Mouse (Mus musculus) stomach, postnatal 0 days (tissue): Measurements from ENCODE around the gene Kptn. TPM values are rescaled to one million over a fixed set of nuclear protein-coding genes. Genes with fewer than 3 reads are reported as not detected.

Source experiments
- ATAC-seq: fragments of 200-750 bp; cut with Nextera tagmentation; 2 replicates; pipeline ENCODE4 v1.8.0; 2017; ENCODE audit not compliant: low FRiP score, low TSS enrichment
- DNase-seq: peaks from one replicate; pipeline ENCODE4 v3.0.0-alpha.2; 2016; ENCODE audit warnings: low spot score
- H3K27ac ChIP-seq: fragments of 300-500 bp; sonication (generic); replicated peaks from 2 replicates; pipeline ENCODE4 v1.5.1; 2014; ENCODE audit warnings: mild to moderate bottlenecking, control low read depth
- H3K27me3 ChIP-seq: fragments of 300-500 bp; sonication (generic); 2 replicates; pipeline ENCODE4 v1.6.1; 2014; ENCODE audit warnings: low read length; ENCODE audit not compliant: control insufficient read depth, insufficient read depth
- H3K36me3 ChIP-seq: fragments of 300-500 bp; sonication (generic); 2 replicates; pipeline ENCODE4 v1.6.1; 2014; ENCODE audit warnings: low read length, mixed read lengths; ENCODE audit not compliant: control insufficient read depth, insufficient read depth
- H3K4me1 ChIP-seq: fragments of 300-500 bp; sonication (generic); replicated peaks from 2 replicates; pipeline ENCODE4 v1.6.1; 2014; ENCODE audit warnings: antibody characterized with exemption; ENCODE audit not compliant: control insufficient read depth, insufficient read depth
- H3K4me2 ChIP-seq: fragments of 300-500 bp; sonication (generic); replicated peaks from 2 replicates; pipeline ENCODE4 v1.6.1; 2014; ENCODE audit warnings: low read depth, mild to moderate bottlenecking, control low read depth, moderate library complexity
- H3K4me3 ChIP-seq: fragments of 300-500 bp; sonication (generic); 2 replicates; pipeline ENCODE4 v1.5.1; 2014; ENCODE audit warnings: low read depth, low read length, control low read depth
- H3K9ac ChIP-seq: fragments of 300-500 bp; sonication (generic); 2 replicates; pipeline ENCODE4 v1.6.1; 2014; ENCODE audit warnings: mild to moderate bottlenecking, low read length, control low read depth, mixed read lengths
- H3K9me3 ChIP-seq: fragments of 300-500 bp; sonication (generic); 2 replicates; pipeline ENCODE4 v1.6.1; 2016; ENCODE audit warnings: low read length; ENCODE audit not compliant: control insufficient read depth
- CTCF ChIP-seq: IDR thresholded peaks from 2 replicates; pipeline ENCODE4 v1.5.1; 2016; ENCODE audit warnings: antibody characterized with exemption, low read depth, mild to moderate bottlenecking, moderate library complexity
- EP300 ChIP-seq: optimal IDR thresholded peaks from 2 replicates; pipeline ENCODE3; 2016; ENCODE audit warnings: antibody characterized with exemption
- WGBS: fragments of 180-500 bp; shearing (Covaris S2); extraction: QIAGEN DNeasy Blood & Tissue Kit; methylation state at CpG from one replicate; pipeline ENCODE4 v1.1.7; 2014; 5-methylcytosine and 5-hydroxymethylcytosine counted together
- polyA plus RNA-seq: library from polyadenylated mRNA; unstranded; fragments of >200 nt; fragmentation: Nextera tagmentation; extraction: Ambion mirVana; gene quantifications from 2 replicates; pipeline ENCODE4 v1.2.1, GENCODE M21; 2015

Kptn gene
- polyA plus RNA-seq, 1 experiment from 2014 or later, result 11.8 TPM

DNA sequence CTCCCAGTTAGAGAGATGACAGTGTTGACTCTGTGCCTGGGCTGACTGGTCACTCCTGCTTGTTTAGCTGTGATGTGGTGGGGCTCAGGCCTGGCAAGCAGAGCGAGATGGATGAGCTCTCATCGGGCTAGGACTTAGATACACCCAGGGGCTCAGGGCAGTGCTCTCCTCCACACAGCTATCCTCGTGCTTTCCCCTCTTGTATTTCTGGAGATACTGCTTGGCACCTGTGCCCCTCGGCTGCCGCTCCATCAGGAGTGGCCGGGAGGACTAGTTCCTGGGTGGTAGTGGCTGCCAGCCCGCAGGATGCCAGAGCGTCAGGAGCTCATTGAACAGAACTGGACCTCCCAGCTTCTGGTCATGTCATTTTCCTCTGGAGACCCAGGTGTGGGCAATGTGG lies 9.5 kb upstream of the Kptn start:
- H3K27me3 ChIP-seq, result no peaks in the 10 kb centered on the region
- 94% methylated on average over 8 of the region's 8 CpGs for WGBS
- DNase-seq (no peak), ATAC-seq (no peak)
- no peaks in the 10 kb centered on the region for H3K9me3 ChIP-seq
- H3K27ac ChIP-seq, result no peak overlapping the region
- H3K4me3 ChIP-seq, result no peak overlapping the region
- H3K36me3 ChIP-seq, result peaks cover 55% of the 10 kb centered on the region
- no peaks in the 10 kb centered on the region for H3K4me1 ChIP-seq
- no peak for TF ChIP-seq CTCF
- TF ChIP-seq EP300, result no peak
- H3K9ac ChIP-seq, result peak overlapping the region; percentile 8; the same call in 1 of the 2 replicates
- H3K4me2 ChIP-seq, result no peak overlapping the region

- Histone ChIP-seq H3K4me2 (no peak overlapping the region), H3K27me3 (no peaks in the 10 kb centered on the region), H3K4me1 (no peaks in the 10 kb centered on the region), H3K4me3 (no peak overlapping the region), H3K27ac (no peak overlapping the region), H3K9ac (no peak overlapping the region), H3K9me3 (no peaks in the 10 kb centered on the region), H3K36me3 (peaks cover 59% of the 10 kb centered on the region)
- ATAC-seq, result no peak
- no peak for DNase-seq
- 88% methylated on average over 7 of the region's 7 CpGs for WGBS
- TF ChIP-seq CTCF (no peak), EP300 (no peak)
Observed at GRCm38 (mm10) chr7:16111284-16112090, 8.2 kb upstream of the Kptn start.

- no peak for TF ChIP-seq EP300
- TF ChIP-seq CTCF, result no peak
- H3K9me3 ChIP-seq, result no peaks in the 10 kb centered on the region
- H3K4me2 ChIP-seq, result no peak overlapping the region
- no peak overlapping the region for H3K9ac ChIP-seq
- WGBS, result 94% methylated on average over 7 of the region's 7 CpGs
- no peak for DNase-seq
- H3K27ac ChIP-seq, result no peak overlapping the region
- H3K4me1 ChIP-seq, result no peaks in the 10 kb centered on the region
- no peak overlapping the region for H3K4me3 ChIP-seq
- H3K27me3 ChIP-seq, result no peaks in the 10 kb centered on the region
- no peak for ATAC-seq
- peaks cover 36% of the 10 kb centered on the region for H3K36me3 ChIP-seq
Observed at GRCm38 (mm10) chr7:16116418-16116817, 3.3 kb upstream of the Kptn start.

GRCm38 (mm10) chr7:16117100-16117499 lies 2.6 kb upstream of the Kptn start:
- H3K27ac ChIP-seq, result no peak overlapping the region
- no peaks in the 10 kb centered on the region for H3K9me3 ChIP-seq
- H3K4me1 ChIP-seq, result no peaks in the 10 kb centered on the region
- H3K27me3 ChIP-seq, result no peaks in the 10 kb centered on the region
- ATAC-seq (no peak), DNase-seq (no peak)
- WGBS, result 88% methylated on average over 3 of the region's 3 CpGs
- H3K4me3 ChIP-seq, result no peak overlapping the region
- H3K9ac ChIP-seq, result no peak overlapping the region
- peaks cover 34% of the 10 kb centered on the region for H3K36me3 ChIP-seq
- TF ChIP-seq CTCF (no peak), EP300 (no peak)
- no peak overlapping the region for H3K4me2 ChIP-seq

DNA sequence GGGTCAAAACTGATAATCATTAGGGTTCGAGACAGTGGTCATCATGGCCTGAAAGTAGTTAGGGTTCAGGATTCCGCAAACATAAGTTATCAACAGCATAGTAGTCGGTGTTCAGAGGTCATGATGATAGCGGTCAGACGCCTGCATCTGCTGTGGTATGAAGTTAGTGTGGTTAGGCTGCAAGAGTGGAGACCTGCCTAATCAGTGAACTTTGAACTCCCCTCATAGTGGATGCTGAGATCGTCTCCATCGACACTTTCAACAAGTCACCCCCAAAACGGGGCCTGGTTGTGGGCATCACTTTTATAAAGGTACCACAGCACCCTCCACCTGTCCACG lies 536 bp downstream of the Kptn start:
- 31% methylated on average over 9 of the region's 9 CpGs for WGBS
- Histone ChIP-seq H3K27ac (no peak overlapping the region), H3K4me1 (no peaks in the 10 kb centered on the region), H3K27me3 (no peaks in the 10 kb centered on the region), H3K9me3 (no peaks in the 10 kb centered on the region), H3K36me3 (peaks cover 13% of the 10 kb centered on the region; the same call in 1 of the 2 replicates), H3K4me2 (peak overlapping the region; percentile 56), H3K4me3 (peak overlapping the region; percentile 82), H3K9ac (peak overlapping the region; percentile 47)
- no peak for TF ChIP-seq EP300
- no peak for TF ChIP-seq CTCF
- ATAC-seq (peak; percentile 39; the same call in 1 of the 2 replicates), DNase-seq (no peak)

DNA sequence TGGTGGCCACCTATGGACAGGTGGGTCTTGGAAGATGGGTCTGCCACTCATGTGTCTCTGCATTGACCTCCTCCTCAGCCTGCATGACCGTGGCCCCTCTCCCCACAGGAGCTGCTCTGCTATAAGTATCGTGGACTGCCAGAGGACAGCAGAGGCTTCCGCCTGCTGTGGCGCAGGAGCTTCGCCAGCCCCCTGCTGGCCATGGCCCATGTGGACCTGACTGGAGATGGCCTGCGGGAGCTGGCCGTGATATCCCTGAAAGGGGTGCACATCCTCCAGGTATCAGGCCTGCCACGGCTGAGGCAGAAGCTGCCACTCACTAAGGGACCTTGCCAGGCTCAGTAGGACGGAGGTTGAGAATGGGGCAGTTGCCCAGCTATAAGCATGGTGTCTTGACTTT lies 6.1 kb downstream of the Kptn start:
- Histone ChIP-seq H3K4me1 (no peaks in the 10 kb centered on the region), H3K27ac (no peak overlapping the region), H3K9ac (no peak overlapping the region), H3K27me3 (no peaks in the 10 kb centered on the region), H3K4me2 (no peak overlapping the region), H3K9me3 (no peaks in the 10 kb centered on the region), H3K36me3 (peaks cover 6% of the 10 kb centered on the region), H3K4me3 (no peak overlapping the region)
- WGBS, result 74% methylated on average over 9 of the region's 9 CpGs
- ATAC-seq (no peak), DNase-seq (no peak)
- TF ChIP-seq CTCF (peak; percentile 18; the same call in 1 of the 2 replicates), EP300 (no peak)
